8 mouse cellular contexts compared by ENCODE assay signal in the genomic region with DNA sequence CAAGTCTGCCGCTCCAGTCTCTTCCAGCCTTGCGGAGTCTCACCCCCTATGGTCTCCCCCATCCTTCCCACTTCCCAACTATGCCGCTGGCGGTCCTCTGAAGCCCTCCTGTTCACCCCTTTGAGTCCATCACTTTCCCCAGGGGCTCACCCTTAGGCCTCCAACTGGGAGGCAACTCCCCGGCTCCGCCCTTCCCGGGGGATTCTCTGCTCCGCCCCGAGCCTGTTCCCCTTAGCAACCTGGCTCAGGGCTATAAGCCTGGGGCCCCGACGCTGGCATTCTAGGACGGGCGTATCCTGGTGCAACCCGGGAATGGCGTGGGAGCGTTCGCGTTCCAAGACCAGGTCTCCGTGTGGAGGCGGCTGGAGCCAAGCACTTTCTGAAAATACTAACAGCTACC. TPM values are rescaled to one million over a fixed set of nuclear protein-coding genes. Genes with fewer than 3 reads are reported as not detected.
DNase-seq lines count a peak whose midpoint lies in the region; ATAC-seq and TF ChIP-seq lines count a peak whose summit lies in the region.

A gene (minus strand): TSS at position 381 of the 400 bp plus-strand sequence.

- H3K4me1 ChIP-seq in embryonic fibroblast, embryonic 13.5 days (ENCODE audit: control insufficient read depth, insufficient read depth, low read length), result peaks cover 7% of the 10 kb centered on the region; the same call in 1 of the 2 replicates
- peaks cover 39% of the 10 kb centered on the region for H3K4me1 ChIP-seq in heart, embryonic 13.5 days
- H3K4me1 ChIP-seq in lung, adult 2 months (ENCODE audit: control insufficient read depth, insufficient read depth, low read length), result peaks cover 31% of the 10 kb centered on the region
- peaks cover 12% of the 10 kb centered on the region for H3K4me1 ChIP-seq in olfactory bulb, adult 2 months (ENCODE audit: control insufficient read depth, insufficient read depth, low read length)

- H3K9ac ChIP-seq in heart, embryonic 13.5 days, result peak within 1 kb of the TSS; percentile 84

- peak; percentile 71 for ATAC-seq in heart, embryonic 13.5 days (ENCODE audit: extremely low read depth, insufficient number of reproducible peaks, low FRiP score, low TSS enrichment)

- H3K4me3 ChIP-seq in embryonic fibroblast, embryonic 13.5 days (ENCODE audit: insufficient read depth, low read length), result peak within 1 kb of the TSS; percentile 48
- peak within 1 kb of the TSS; percentile 60 for H3K4me3 ChIP-seq in heart, embryonic 13.5 days
- H3K4me3 ChIP-seq in lung, adult 2 months (replicated peaks; ENCODE audit: extremely low read depth, low read depth, low read length), result peak within 1 kb of the TSS; percentile 74
- peak within 1 kb of the TSS; percentile 29 for H3K4me3 ChIP-seq in olfactory bulb, adult 2 months (ENCODE audit: insufficient read depth, low read depth, low read length)

- no peak; the same call in 1 of the 2 replicates for TF ChIP-seq POLR2A in embryonic fibroblast, embryonic 13.5 days (IDR thresholded peaks at IDR 0.05; ENCODE audit: low read depth, low read length)
- TF ChIP-seq POLR2A in lung, adult 2 months (IDR thresholded peaks at IDR 0.05; ENCODE audit: borderline replicate concordance, extremely low read depth, low read depth, low read length), result no peak
- no peak for TF ChIP-seq POLR2A in olfactory bulb, adult 2 months (IDR thresholded peaks at IDR 0.05; ENCODE audit: insufficient read depth, low read depth, low read length)

- peak; percentile 96 for DNase-seq in 3134 (ENCODE audit: extremely low read depth, insufficient read length, low spot score)
- DNase-seq in R1 (ENCODE audit: low read depth, low spot score), result peak; percentile 89
- peak; percentile 78 for DNase-seq in kidney, postnatal 10 days
- DNase-seq in lung, adult 2 months, result no peak
- DNase-seq in cerebellum, adult 8-10 months, result no peak

- 3% methylated on average over 20 of the region's 20 CpGs for WGBS in heart, embryonic 13.5 days
- 5% methylated on average over 20 of the region's 20 CpGs for WGBS in lung, adult 2 months
- WGBS in olfactory bulb, adult 2 months, result 9% methylated on average over 20 of the region's 20 CpGs

- H3K27me3 ChIP-seq in heart, embryonic 13.5 days (replicated peaks), result peaks cover 11% of the 10 kb centered on the region; the same call in 1 of the 2 replicates

- H3K27ac ChIP-seq in embryonic fibroblast, embryonic 13.5 days (ENCODE audit: insufficient read depth, low read length), result peak within 1 kb of the TSS; percentile 43
- peak within 1 kb of the TSS; percentile 75 for H3K27ac ChIP-seq in heart, embryonic 13.5 days (replicated peaks)
- no peak within 1 kb of the TSS for H3K27ac ChIP-seq in olfactory bulb, adult 2 months (ENCODE audit: insufficient read depth, low read depth, low read length)

- TF ChIP-seq CTCF in embryonic fibroblast, embryonic 13.5 days (IDR thresholded peaks at IDR 0.05; ENCODE audit: borderline replicate concordance, insufficient read depth, low read length), result no peak
- TF ChIP-seq CTCF in lung, adult 2 months (IDR thresholded peaks at IDR 0.05; ENCODE audit: insufficient read depth, low read length), result no peak
- no peak for TF ChIP-seq CTCF in olfactory bulb, adult 2 months (IDR thresholded peaks at IDR 0.05; ENCODE audit: insufficient read depth, low read depth, low read length)

- no peaks in the 10 kb centered on the region for H3K9me3 ChIP-seq in heart, embryonic 13.5 days

- H3K4me2 ChIP-seq in heart, embryonic 13.5 days, result peak within 1 kb of the TSS; percentile 96

- H3K36me3 ChIP-seq in heart, embryonic 13.5 days, result no peaks in the 10 kb centered on the region

RNA-seq across cellular contexts. Expression of the gene that starts here (rescaled TPM):
- polyA plus RNA-seq in embryonic fibroblast, embryonic 13.5 days (2011; ENCODE audit: insufficient read length, low read depth, missing spikeins), result 45.9 and 48.6 TPM in 2 replicates
- 24.6 and 27.2 TPM in 2 replicates for polyA plus RNA-seq in heart, embryonic 13.5 days (2015; fragmentation: Nextera tagmentation; extraction: Ambion mirVana)
- polyA plus RNA-seq in lung, adult 2 months (2012; rRNA removed), result 170 and 176 TPM in 2 replicates
- not detected in 2 replicates for polyA plus RNA-seq in olfactory bulb, adult 2 months (2012; ENCODE audit: insufficient read depth, insufficient read length, low replicate concordance, missing spikeins)

Comparison
In these comparisons a context has a peak if more than half of its experiments do, and no peak if none do; other contexts are left out.
1. DNase-seq: peak in 3134 (single experiment), R1 (single experiment) and kidney, postnatal 10 days (single experiment); none in lung, adult 2 months (single experiment) and cerebellum, adult 8-10 months (single experiment).
2. Peak in every context shown above with its lines, with median percentiles within 50 percentile points of each other: H3K4me3 ChIP-seq.